ENCODE assay signal across 15 mouse cellular contexts in genomic region chr4:111443906-111444615, GRCm38 (mm10). TPM values are rescaled to one million over a fixed set of nuclear protein-coding genes. Genes with fewer than 3 reads are reported as not detected.
DNase-seq lines count a peak whose midpoint lies in the region; ATAC-seq lines count a peak whose summit lies in the region.
"Had no signal": no experiment of that assay in that cellular context is flagged by ENCODE, and none has a peak within 500 bp of the region (broad histone marks: within the 10 kb centered on the region; RNA-seq: fewer than 3 reads in every experiment).

No protein-coding gene starts in this region.

- H3K27ac ChIP-seq in heart, embryonic 10.5 days: 0 out of 2 replicates have a peak overlapping the region, but pooled peaks have one; percentile 42
- H3K27ac ChIP-seq in forebrain, embryonic 14.5 days (ENCODE audit: low read depth, low read length): peak overlapping the region; percentile 21; the same call in 1 of the 2 replicates
- no peak overlapping the region for H3K27ac ChIP-seq in midbrain, embryonic 11.5 days (ENCODE audit: low read depth, low read length)
- H3K27ac ChIP-seq in kidney, embryonic 15.5 days: no peak overlapping the region
- H3K27ac ChIP-seq: liver, embryonic 14.5 days; macrophage had no signal

- DNase-seq in heart, embryonic 10.5 days (ENCODE audit: low spot score): no peak
- no peak for DNase-seq in heart, adult 9 months (ENCODE audit: low spot score in 2 of 2)
- peak; percentile 79 for DNase-seq in brain, adult 2 months (ENCODE audit: low read depth, low spot score)
- peak; percentile 90 for DNase-seq in forebrain, embryonic 14.5 days (ENCODE audit: low spot score)
- DNase-seq in midbrain, embryonic 11.5 days (ENCODE audit: low spot score, missing footprints): peak; percentile 85
- DNase-seq in adrenal gland, postnatal 4 days (ENCODE audit: low spot score in 2 of 2): no peak
- no peak for DNase-seq in cerebellum, postnatal 36 days
- DNase-seq: adrenal gland, adult 2 months; B cell, adult 2 months; cerebellum, adult 18-20 months; kidney, postnatal 25 days; thymus, adult 2 months had no signal

- no peaks in the 10 kb centered on the region for H3K9me3 ChIP-seq in heart, embryonic 10.5 days
- no peaks in the 10 kb centered on the region for H3K9me3 ChIP-seq in forebrain, embryonic 14.5 days (replicated peaks; ENCODE audit: control insufficient read depth, low read length)
- H3K9me3 ChIP-seq in midbrain, embryonic 11.5 days (ENCODE audit: control insufficient read depth, low read length): no peaks in the 10 kb centered on the region
- no peaks in the 10 kb centered on the region for H3K9me3 ChIP-seq in kidney, embryonic 15.5 days (replicated peaks)

- peak; percentile 78 for ATAC-seq in forebrain, embryonic 14.5 days
- peak; percentile 48; the same call in 1 of the 2 replicates for ATAC-seq in midbrain, embryonic 11.5 days (ENCODE audit: low FRiP score)
- no peak for ATAC-seq in kidney, embryonic 15.5 days (replicated peaks; ENCODE audit: low FRiP score)

- 0 out of 2 replicates have a peak overlapping the region, but pooled peaks have one; percentile 6 for H3K9ac ChIP-seq in forebrain, embryonic 14.5 days (ENCODE audit: low read length)
- H3K9ac ChIP-seq in midbrain, embryonic 11.5 days (ENCODE audit: low read length): no peak overlapping the region
- H3K9ac ChIP-seq in kidney, embryonic 15.5 days: no peak overlapping the region
- H3K9ac ChIP-seq: liver, embryonic 14.5 days had no signal

- H3K4me1 ChIP-seq in heart, embryonic 10.5 days: 0 out of 2 replicates have a peak, but pooled peaks cover 3% of the 10 kb centered on the region
- H3K4me1 ChIP-seq in forebrain, embryonic 14.5 days (ENCODE audit: control insufficient read depth, insufficient read depth, low read length): peaks cover 29% of the 10 kb centered on the region
- peaks cover 7% of the 10 kb centered on the region for H3K4me1 ChIP-seq in midbrain, embryonic 11.5 days (ENCODE audit: control insufficient read depth, insufficient read depth, low read length)
- no peaks in the 10 kb centered on the region for H3K4me1 ChIP-seq in kidney, embryonic 15.5 days

- no peak overlapping the region for H3K4me3 ChIP-seq in heart, embryonic 10.5 days
- H3K4me3 ChIP-seq in forebrain, embryonic 14.5 days (ENCODE audit: low read depth, low read length): no peak overlapping the region
- H3K4me3 ChIP-seq in midbrain, embryonic 11.5 days (ENCODE audit: low read depth, low read length): no peak overlapping the region
- no peak overlapping the region for H3K4me3 ChIP-seq in kidney, embryonic 15.5 days (replicated peaks)

- 85% methylated on average over 10 of the region's 10 CpGs for WGBS in heart, embryonic 10.5 days
- WGBS in forebrain, embryonic 14.5 days: 7% methylated on average over 10 of the region's 10 CpGs
- whole genome bisulfite sequencing in midbrain, embryonic 11.5 days: 58% methylated on average over 10 of the region's 10 CpGs
- 79% methylated on average over 10 of the region's 10 CpGs for WGBS in kidney, embryonic 15.5 days

- peak overlapping the region; percentile 0; the same call in 1 of the 2 replicates for H3K4me2 ChIP-seq in forebrain, embryonic 14.5 days (ENCODE audit: low read length)
- H3K4me2 ChIP-seq in midbrain, embryonic 11.5 days: no peak overlapping the region
- no peak overlapping the region for H3K4me2 ChIP-seq in kidney, embryonic 15.5 days

- 0 out of 2 replicates have a peak, but pooled peaks cover 3% of the 10 kb centered on the region for H3K36me3 ChIP-seq in heart, embryonic 10.5 days
- H3K36me3 ChIP-seq in forebrain, embryonic 14.5 days (ENCODE audit: control insufficient read depth, insufficient read depth, low read length): peaks cover under 1% of the 10 kb centered on the region
- no peaks in the 10 kb centered on the region for H3K36me3 ChIP-seq in midbrain, embryonic 11.5 days (ENCODE audit: control insufficient read depth, insufficient read depth, low read length)
- H3K36me3 ChIP-seq in kidney, embryonic 15.5 days: 0 out of 2 replicates have a peak, but pooled peaks cover 10% of the 10 kb centered on the region

- H3K27me3 ChIP-seq in heart, embryonic 10.5 days (ENCODE audit: insufficient read depth, poor library complexity, severe bottlenecking): no peaks in the 10 kb centered on the region
- H3K27me3 ChIP-seq in forebrain, embryonic 14.5 days (replicated peaks; ENCODE audit: control insufficient read depth, insufficient read depth, low read length): peaks cover 4% of the 10 kb centered on the region
- peaks cover 9% of the 10 kb centered on the region for H3K27me3 ChIP-seq in midbrain, embryonic 11.5 days (ENCODE audit: control insufficient read depth, insufficient read depth, low read length)
- H3K27me3 ChIP-seq in kidney, embryonic 15.5 days: no peaks in the 10 kb centered on the region

RNA-seq across cellular contexts. Expression of gene Bend5, which starts 29.3 kb away (rescaled TPM):
- 12.1 and 15.6 TPM in 2 replicates for polyA plus RNA-seq in heart, embryonic 10.5 days (2016; fragmentation: Nextera tagmentation; extraction: Ambion mirVana)
- polyA plus RNA-seq in forebrain, embryonic 14.5 days (2014; fragmentation: Nextera tagmentation; extraction: Ambion mirVana): 66.4 and 69.2 TPM in 2 replicates
- 35.4 and 39.9 TPM in 2 replicates for polyA plus RNA-seq in midbrain, embryonic 11.5 days (2014; fragmentation: Nextera tagmentation; extraction: Ambion mirVana)
- 10 to 100 TPM; 18.8 to 22.2 TPM for total RNA-seq in adrenal gland, postnatal 4 days (2021)
- 25.5 and 26.3 TPM in 2 replicates for polyA plus RNA-seq in kidney, embryonic 15.5 days (2015; fragmentation: Nextera tagmentation; extraction: Ambion mirVana)
- polyA plus RNA-seq: macrophage had no signal

Comparison
In these comparisons a context has a peak if more than half of its experiments do, and no peak if none do; other contexts are left out.
1. DNase-seq: peak in brain, adult 2 months (single experiment), forebrain, embryonic 14.5 days (single experiment) and midbrain, embryonic 11.5 days (single experiment); none in heart, embryonic 10.5 days (single experiment), heart, adult 9 months (0 of 2), adrenal gland, postnatal 4 days (0 of 2) and cerebellum, postnatal 36 days (0 of 2).
2. H3K27ac ChIP-seq: peak in heart, embryonic 10.5 days (single experiment) and forebrain, embryonic 14.5 days (single experiment); none in midbrain, embryonic 11.5 days (single experiment) and kidney, embryonic 15.5 days (single experiment).